In the genomic region with DNA sequence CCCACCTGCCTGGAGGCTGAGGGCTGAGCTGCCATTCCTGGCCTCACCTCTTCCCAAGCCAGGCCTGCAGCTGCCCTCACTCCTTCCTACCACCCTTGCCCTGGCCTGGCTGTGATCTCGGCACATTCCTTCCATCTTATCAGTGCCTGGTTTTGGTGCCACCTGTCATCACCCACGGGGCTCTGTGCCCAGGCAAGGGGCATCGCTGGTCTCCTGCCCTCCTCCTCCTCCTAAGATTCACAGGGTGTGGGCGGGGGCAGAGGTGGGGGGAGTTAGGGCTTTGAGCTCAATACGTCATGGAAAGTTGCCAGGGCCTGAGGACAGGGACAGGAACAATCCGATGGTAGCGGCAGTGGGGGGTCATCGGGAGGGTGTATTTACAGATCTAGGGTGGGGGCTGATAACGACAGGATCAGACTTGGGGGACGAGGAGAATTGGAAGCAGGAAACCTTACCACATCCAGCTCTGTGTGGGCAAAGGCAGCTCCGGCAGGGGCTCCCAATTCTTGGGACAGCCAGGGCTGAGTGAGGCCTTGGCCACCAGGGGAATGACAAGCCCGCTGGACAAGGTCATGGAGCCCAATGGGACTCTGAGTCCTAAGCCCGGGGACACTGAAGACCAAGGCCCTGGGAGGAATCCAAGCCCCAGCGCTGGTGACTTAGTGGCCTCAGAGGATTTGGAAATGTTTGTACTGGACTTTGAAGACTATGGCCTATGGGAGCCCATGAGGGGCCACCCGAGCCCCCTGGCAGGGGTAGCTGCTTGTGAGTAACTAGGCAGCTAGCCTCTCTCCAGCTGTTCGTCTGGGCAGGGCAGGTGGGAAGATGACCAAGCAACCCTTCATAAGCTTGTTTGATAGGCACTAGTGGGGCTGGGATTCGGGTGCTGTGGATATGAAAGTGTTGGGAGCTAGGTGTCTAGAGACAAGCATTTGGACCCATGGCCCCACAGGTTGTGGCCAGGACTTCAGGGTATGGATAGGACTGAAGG, we compare ENCODE assay signal across 16 mouse cellular contexts. TPM values are rescaled to one million over a fixed set of nuclear protein-coding genes. Genes with fewer than 3 reads are reported as not detected.
DNase-seq lines count a peak whose midpoint lies in the region; ATAC-seq lines count a peak whose summit lies in the region.
"Had no signal": no experiment of that assay in that cellular context is flagged by ENCODE, and none has a peak within 500 bp of the region (broad histone marks: within the 10 kb centered on the region; RNA-seq: fewer than 3 reads in every experiment).

No protein-coding gene starts in this region.

- H3K4me1 ChIP-seq in midbrain, embryonic 11.5 days (ENCODE audit: control insufficient read depth, insufficient read depth, low read length): peaks cover 8% of the 10 kb centered on the region
- peaks cover 15% of the 10 kb centered on the region for H3K4me1 ChIP-seq in midbrain, embryonic 16.5 days (ENCODE audit: control insufficient read depth, insufficient read depth, low read length)
- H3K4me1 ChIP-seq in heart, embryonic 13.5 days: peaks cover 43% of the 10 kb centered on the region

- no peaks in the 10 kb centered on the region for H3K27me3 ChIP-seq in midbrain, embryonic 11.5 days (ENCODE audit: control insufficient read depth, insufficient read depth, low read length)
- no peaks in the 10 kb centered on the region for H3K27me3 ChIP-seq in midbrain, embryonic 16.5 days (ENCODE audit: control insufficient read depth, insufficient read depth, low read depth, low read length)
- H3K27me3 ChIP-seq in heart, embryonic 13.5 days (replicated peaks): 0 out of 2 replicates have a peak, but pooled peaks cover 6% of the 10 kb centered on the region
- H3K27me3 ChIP-seq: limb, embryonic 15.5 days had no signal

- H3K36me3 ChIP-seq in midbrain, embryonic 11.5 days (ENCODE audit: control insufficient read depth, insufficient read depth, low read length): peaks cover 3% of the 10 kb centered on the region; the same call in 1 of the 2 replicates
- peaks cover 28% of the 10 kb centered on the region for H3K36me3 ChIP-seq in midbrain, embryonic 16.5 days (ENCODE audit: control insufficient read depth, insufficient read depth, low read length)
- peaks cover 68% of the 10 kb centered on the region for H3K36me3 ChIP-seq in heart, embryonic 13.5 days

- H3K4me2 ChIP-seq in midbrain, embryonic 11.5 days: no peak overlapping the region
- H3K4me2 ChIP-seq in midbrain, embryonic 16.5 days (ENCODE audit: low read length): no peak overlapping the region
- peak overlapping the region; percentile 33 for H3K4me2 ChIP-seq in heart, embryonic 13.5 days
- H3K4me2 ChIP-seq: limb, embryonic 15.5 days; lung, embryonic 14.5 days had no signal

- WGBS in midbrain, embryonic 11.5 days: 92% methylated on average over 17 of the region's 17 CpGs
- 88% methylated on average over 17 of the region's 17 CpGs for WGBS in midbrain, embryonic 16.5 days
- 57% methylated on average over 17 of the region's 17 CpGs for WGBS in heart, embryonic 13.5 days

- no peak overlapping the region for H3K9ac ChIP-seq in midbrain, embryonic 11.5 days (ENCODE audit: low read length)
- H3K9ac ChIP-seq in midbrain, embryonic 16.5 days (ENCODE audit: low read depth, low read length): no peak overlapping the region
- H3K9ac ChIP-seq in heart, embryonic 13.5 days: peak overlapping the region; percentile 65
- H3K9ac ChIP-seq: forebrain, postnatal 0 days; limb, embryonic 15.5 days; lung, embryonic 14.5 days had no signal

- no peak overlapping the region for H3K4me3 ChIP-seq in midbrain, embryonic 11.5 days (ENCODE audit: low read depth, low read length)
- H3K4me3 ChIP-seq in midbrain, embryonic 16.5 days (ENCODE audit: low read depth, low read length): no peak overlapping the region
- H3K4me3 ChIP-seq in heart, embryonic 13.5 days: no peak overlapping the region
- H3K4me3 ChIP-seq: embryonic facial prominence, embryonic 10.5 days; erythroblast, embryonic 14.5 days; limb, embryonic 15.5 days had no signal

- no peaks in the 10 kb centered on the region for H3K9me3 ChIP-seq in midbrain, embryonic 11.5 days (ENCODE audit: control insufficient read depth, low read length)
- H3K9me3 ChIP-seq in midbrain, embryonic 16.5 days (replicated peaks; ENCODE audit: control insufficient read depth, low read length, poor library complexity, severe bottlenecking): no peaks in the 10 kb centered on the region
- no peaks in the 10 kb centered on the region for H3K9me3 ChIP-seq in heart, embryonic 13.5 days
- H3K9me3 ChIP-seq: embryonic facial prominence, embryonic 10.5 days; limb, embryonic 15.5 days had no signal

- no peak for ATAC-seq in midbrain, embryonic 11.5 days (ENCODE audit: low FRiP score)
- no peak for ATAC-seq in midbrain, embryonic 16.5 days
- no peak for ATAC-seq in heart, embryonic 13.5 days (ENCODE audit: extremely low read depth, insufficient number of reproducible peaks, low FRiP score, low TSS enrichment)
- ATAC-seq: forebrain, postnatal 0 days; inflammation-experienced regulatory T-cells, adult 6 months had no signal

- DNase-seq in midbrain, embryonic 11.5 days (ENCODE audit: low spot score, missing footprints): peak; percentile 44
- DNase-seq in adrenal gland, postnatal 25 days: peak; percentile 76
- DNase-seq in heart, postnatal 4 days: peak; percentile 81
- DNase-seq in B cell, adult 2 months: no peak
- DNase-seq in MN1 (ENCODE audit: low spot score): no peak
- DNase-seq: cerebellum, adult 8-10 months; forebrain, postnatal 0 days; lung, embryonic 14.5 days; midbrain, embryonic 14.5 days; right cerebral cortex, postnatal 4 days had no signal

- no peak overlapping the region for H3K27ac ChIP-seq in midbrain, embryonic 11.5 days (ENCODE audit: low read depth, low read length)
- H3K27ac ChIP-seq in midbrain, embryonic 16.5 days (ENCODE audit: low read length): no peak overlapping the region
- H3K27ac ChIP-seq in heart, embryonic 13.5 days (replicated peaks): peak overlapping the region; percentile 48
- H3K27ac ChIP-seq: embryonic facial prominence, embryonic 10.5 days; limb, embryonic 15.5 days had no signal

RNA-seq across cellular contexts. Expression of a gene that starts 3.5 kb away (rescaled TPM):
- polyA plus RNA-seq in midbrain, embryonic 11.5 days (2014; fragmentation: Nextera tagmentation; extraction: Ambion mirVana): 6.5 and 7.2 TPM in 2 replicates
- polyA plus RNA-seq in midbrain, embryonic 16.5 days (2015; fragmentation: Nextera tagmentation; extraction: Ambion mirVana): 78.6 and 83.0 TPM in 2 replicates
- 139 and 184 TPM in 2 replicates for total RNA-seq in adrenal gland, postnatal 25 days (2021)
- 25.3 and 25.4 TPM in 2 replicates for polyA plus RNA-seq in heart, embryonic 13.5 days (2015; fragmentation: Nextera tagmentation; extraction: Ambion mirVana)
- total RNA-seq in heart, postnatal 4 days (2021): 100 to 1,000 TPM; 121 to 125 TPM
- polyA plus RNA-seq: erythroblast, embryonic 14.5 days had no signal

RNA-seq across cellular contexts. Expression of a gene that starts 28.3 kb away (rescaled TPM):
- 12.3 and 15.7 TPM in 2 replicates for polyA plus RNA-seq in midbrain, embryonic 11.5 days (2014; fragmentation: Nextera tagmentation; extraction: Ambion mirVana)
- 23.2 and 25.9 TPM in 2 replicates for polyA plus RNA-seq in midbrain, embryonic 16.5 days (2015; fragmentation: Nextera tagmentation; extraction: Ambion mirVana)
- 19.2 and 35.4 TPM in 2 replicates for total RNA-seq in adrenal gland, postnatal 25 days (2021)
- 11.3 and 12.6 TPM in 2 replicates for polyA plus RNA-seq in heart, embryonic 13.5 days (2015; fragmentation: Nextera tagmentation; extraction: Ambion mirVana)
- 10 to 100 TPM; 15.7 to 16.7 TPM for total RNA-seq in heart, postnatal 4 days (2021)

RNA-seq across cellular contexts. Expression of a gene that starts 42.7 kb away (rescaled TPM):
- 1.3 and 1.6 TPM in 2 replicates for polyA plus RNA-seq in midbrain, embryonic 11.5 days (2014; fragmentation: Nextera tagmentation; extraction: Ambion mirVana)
- 19.7 and 21.2 TPM in 2 replicates for polyA plus RNA-seq in midbrain, embryonic 16.5 days (2015; fragmentation: Nextera tagmentation; extraction: Ambion mirVana)
- total RNA-seq in adrenal gland, postnatal 25 days (2021): 42.4 and 44.1 TPM in 2 replicates
- polyA plus RNA-seq in heart, embryonic 13.5 days (2015; fragmentation: Nextera tagmentation; extraction: Ambion mirVana): 5.5 and 6.0 TPM in 2 replicates
- total RNA-seq in heart, postnatal 4 days (2021): 10 to 100 TPM in 1 of 2 experiments, 1 to 10 TPM in 1; 10.0 to 10.3 TPM
- polyA plus RNA-seq: erythroblast, embryonic 14.5 days; inflammation-experienced regulatory T-cells, adult 6 months had no signal

RNA-seq across cellular contexts. Expression of a gene that starts 43.3 kb away (rescaled TPM):
- polyA plus RNA-seq in midbrain, embryonic 11.5 days (2014; fragmentation: Nextera tagmentation; extraction: Ambion mirVana): 31.0 and 33.2 TPM in 2 replicates
- 23.1 and 24.2 TPM in 2 replicates for polyA plus RNA-seq in midbrain, embryonic 16.5 days (2015; fragmentation: Nextera tagmentation; extraction: Ambion mirVana)
- 83.1 and 107 TPM in 2 replicates for total RNA-seq in adrenal gland, postnatal 25 days (2021)
- polyA plus RNA-seq in heart, embryonic 13.5 days (2015; fragmentation: Nextera tagmentation; extraction: Ambion mirVana): 91.0 and 93.0 TPM in 2 replicates
- total RNA-seq in heart, postnatal 4 days (2021): 100 to 1,000 TPM; 196 to 210 TPM
- polyA plus RNA-seq: inflammation-experienced regulatory T-cells, adult 6 months had no signal

Comparison
In these comparisons a context has a peak if more than half of its experiments do, and no peak if none do; other contexts are left out.
1. DNase-seq: peak in midbrain, embryonic 11.5 days (single experiment), adrenal gland, postnatal 25 days (single experiment) and heart, postnatal 4 days (single experiment); none in B cell, adult 2 months (0 of 2) and MN1 (single experiment).